Mouse (Mus musculus): ENCODE measurements around the gene G0s2. TPM values are rescaled to one million over a fixed set of nuclear protein-coding genes. Genes with fewer than 3 reads are reported as not detected.

G0s2 gene
- polyA plus RNA-seq, 2 experiments: 54.9 to 71.8 TPM

DNA sequence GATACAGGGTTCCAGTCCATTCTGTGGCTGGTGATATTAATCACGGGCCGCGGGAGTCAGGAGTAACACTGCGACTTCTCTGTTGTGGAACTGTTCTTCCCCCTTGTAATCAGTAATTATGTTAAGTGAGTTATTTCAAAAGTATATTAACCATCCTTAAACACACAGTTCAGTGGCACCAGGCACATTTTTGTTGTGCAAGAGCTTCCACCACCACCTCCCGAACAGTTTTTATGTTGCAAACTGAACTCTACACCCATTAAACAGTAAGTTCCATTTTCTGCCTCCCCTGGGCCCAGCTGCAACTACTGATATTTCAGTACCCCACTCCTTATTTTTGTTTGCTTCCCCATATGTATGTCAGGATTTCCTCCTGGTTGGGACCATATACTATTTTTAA, 43.4 kb downstream of the G0s2 start:
- Histone ChIP-seq H3K27ac (no peak overlapping the region), H3K27me3 (ENCODE audit: control insufficient read depth, insufficient read depth, low read length) (no peaks in the 10 kb centered on the region), H3K4me2 (ENCODE audit: low read depth) (no peak overlapping the region), H3K36me3 (replicated peaks; ENCODE audit: control insufficient read depth, insufficient read depth, low read depth) (no peaks in the 10 kb centered on the region), H3K4me1 (replicated peaks; ENCODE audit: control insufficient read depth in 2 of 2, insufficient read depth in 2 of 2, low read length in 1 of 2) (no peaks in the 10 kb centered on the region), H3K4me3 (ENCODE audit: insufficient read depth in 1 of 2, low read depth in 2 of 2, low read length in 2 of 2) (no peak overlapping the region), H3K9ac (replicated peaks) (no peak overlapping the region), H3K9me3 (ENCODE audit: control insufficient read depth, low read length) (no peaks in the 10 kb centered on the region)
- DNase-seq (ENCODE audit: low read depth in 3 of 3, low spot score in 3 of 3): no peak
- 65% methylated on average over 5 of the region's 5 CpGs for WGBS (ENCODE audit: insufficient replicate concordance)
- no peak for TF ChIP-seq EP300 (IDR thresholded peaks at IDR 0.05; ENCODE audit: low read depth)
- TF ChIP-seq CTCF (IDR thresholded peaks at IDR 0.05; ENCODE audit: low read depth): no peak
- ATAC-seq (ENCODE audit: insufficient read depth): no peak

DNA sequence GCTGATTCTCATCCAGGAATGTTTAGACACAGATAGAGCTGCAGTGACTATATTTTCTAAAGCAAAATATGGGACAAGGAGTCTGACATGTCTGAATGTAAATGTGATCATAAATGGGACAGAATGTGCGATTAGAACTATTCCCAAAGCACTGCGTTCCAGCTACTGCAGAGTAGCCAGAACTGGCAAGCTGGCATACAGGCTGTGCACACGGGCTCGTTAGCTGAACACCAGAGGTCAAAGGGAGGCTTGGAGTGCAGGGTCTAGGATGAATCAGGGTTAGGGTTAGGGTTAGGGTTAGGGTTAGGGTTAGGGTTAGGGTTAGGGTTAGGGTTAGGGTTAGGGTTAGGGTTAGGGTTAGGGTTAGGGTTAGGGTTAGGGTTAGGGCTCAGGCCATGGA, 45.5 kb downstream of the G0s2 start:
- Histone ChIP-seq H3K4me1 (replicated peaks; ENCODE audit: control insufficient read depth in 2 of 2, insufficient read depth in 2 of 2, low read length in 1 of 2) (no peaks in the 10 kb centered on the region), H3K4me2 (ENCODE audit: low read depth) (no peak overlapping the region), H3K27ac (no peak overlapping the region), H3K27me3 (ENCODE audit: control insufficient read depth, insufficient read depth, low read length) (no peaks in the 10 kb centered on the region), H3K9ac (replicated peaks) (no peak overlapping the region), H3K4me3 (ENCODE audit: insufficient read depth in 1 of 2, low read depth in 2 of 2, low read length in 2 of 2) (no peak overlapping the region), H3K9me3 (ENCODE audit: control insufficient read depth, low read length) (no peaks in the 10 kb centered on the region), H3K36me3 (replicated peaks; ENCODE audit: control insufficient read depth, insufficient read depth, low read depth) (no peaks in the 10 kb centered on the region)
- 67% methylated on average over 4 of the region's 4 CpGs for WGBS (ENCODE audit: insufficient replicate concordance)
- ATAC-seq (ENCODE audit: insufficient read depth): no peak
- DNase-seq (ENCODE audit: low read depth in 3 of 3, low spot score in 3 of 3): no peak
- no peak for TF ChIP-seq EP300 (IDR thresholded peaks at IDR 0.05; ENCODE audit: low read depth)
- no peak for TF ChIP-seq CTCF (IDR thresholded peaks at IDR 0.05; ENCODE audit: low read depth)

DNA sequence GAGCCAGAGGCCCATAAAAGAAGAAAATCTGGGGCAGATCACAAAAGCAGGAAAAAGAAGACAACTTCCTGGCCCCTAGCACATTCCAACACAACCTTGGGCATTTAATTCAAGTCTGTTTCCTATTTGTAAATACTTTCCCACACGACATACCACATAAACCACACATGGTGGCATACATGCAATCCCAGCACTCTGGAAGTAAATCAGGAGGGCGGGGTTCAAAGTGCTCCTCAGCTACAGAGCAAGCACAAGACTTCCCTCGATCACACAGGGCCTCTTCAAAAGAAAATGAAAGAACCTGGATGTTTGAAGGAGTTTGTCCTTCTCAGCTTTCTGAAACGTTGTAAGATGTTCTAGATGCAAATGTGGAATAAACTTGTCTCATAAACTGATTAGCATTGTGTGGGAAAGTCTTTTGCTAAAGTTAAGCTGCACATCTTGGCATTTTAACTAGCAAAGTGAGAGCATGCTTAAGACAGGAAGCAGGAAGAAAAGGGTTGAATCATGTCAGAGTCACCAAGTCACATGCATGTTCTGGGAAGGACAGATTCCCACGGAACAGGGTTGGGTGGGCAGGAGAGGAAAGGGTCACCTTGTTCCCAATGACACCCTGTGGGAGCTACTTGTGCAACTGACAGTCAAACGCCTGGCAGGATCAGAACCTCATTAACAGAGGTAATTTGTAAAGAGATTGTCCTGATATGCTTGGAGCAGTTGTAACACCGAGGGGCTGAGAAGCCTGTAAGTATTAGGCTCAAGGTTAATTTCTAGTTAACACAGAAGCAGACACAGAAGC, 46.1 kb downstream of the G0s2 start:
- H3K4me1 ChIP-seq (replicated peaks; ENCODE audit: control insufficient read depth in 2 of 2, insufficient read depth in 2 of 2, low read length in 1 of 2): no peaks in the 10 kb centered on the region
- TF ChIP-seq EP300 (IDR thresholded peaks at IDR 0.05; ENCODE audit: low read depth) (no peak), CTCF (IDR thresholded peaks at IDR 0.05; ENCODE audit: low read depth) (no peak)
- H3K9ac ChIP-seq (replicated peaks): no peak overlapping the region
- H3K9me3 ChIP-seq (ENCODE audit: control insufficient read depth, low read length): no peaks in the 10 kb centered on the region
- no peaks in the 10 kb centered on the region for H3K36me3 ChIP-seq (replicated peaks; ENCODE audit: control insufficient read depth, insufficient read depth, low read depth)
- H3K4me3 ChIP-seq (ENCODE audit: insufficient read depth in 1 of 2, low read depth in 2 of 2, low read length in 2 of 2): no peak overlapping the region
- DNase-seq (ENCODE audit: low read depth in 3 of 3, low spot score in 3 of 3): no peak
- no peaks in the 10 kb centered on the region for H3K27me3 ChIP-seq (ENCODE audit: control insufficient read depth, insufficient read depth, low read length)
- WGBS (ENCODE audit: insufficient replicate concordance): 35% methylated on average over 7 of the region's 7 CpGs
- H3K27ac ChIP-seq: no peak overlapping the region
- no peak overlapping the region for H3K4me2 ChIP-seq (ENCODE audit: low read depth)
- no peak for ATAC-seq (ENCODE audit: insufficient read depth)

DNA sequence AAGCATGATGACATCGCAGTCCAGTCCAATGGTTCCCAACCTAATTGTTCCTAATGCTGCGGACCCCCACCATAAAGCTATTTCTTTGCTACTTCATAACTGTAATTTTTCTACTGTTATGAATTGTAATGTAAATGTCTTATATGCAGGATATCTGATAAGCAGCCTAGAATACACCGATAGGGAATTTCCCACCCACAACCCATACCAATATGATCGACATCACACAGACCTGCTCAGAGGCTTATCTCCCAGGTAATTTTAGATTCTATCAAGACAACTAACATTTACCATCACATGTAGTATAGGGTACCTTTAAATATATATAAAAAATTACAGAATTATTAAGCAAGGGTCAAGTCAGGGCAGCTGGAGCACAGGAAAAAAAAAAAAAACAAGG, 46.9 kb downstream of the G0s2 start:
- no peak overlapping the region for H3K4me2 ChIP-seq (ENCODE audit: low read depth)
- no peak overlapping the region for H3K9ac ChIP-seq (replicated peaks)
- DNase-seq (ENCODE audit: low read depth in 3 of 3, low spot score in 3 of 3) (no peak), ATAC-seq (ENCODE audit: insufficient read depth) (no peak)
- TF ChIP-seq EP300 (IDR thresholded peaks at IDR 0.05; ENCODE audit: low read depth): no peak
- TF ChIP-seq CTCF (IDR thresholded peaks at IDR 0.05; ENCODE audit: low read depth): no peak
- no peaks in the 10 kb centered on the region for H3K9me3 ChIP-seq (ENCODE audit: control insufficient read depth, low read length)
- no peaks in the 10 kb centered on the region for H3K4me1 ChIP-seq (replicated peaks; ENCODE audit: control insufficient read depth in 2 of 2, insufficient read depth in 2 of 2, low read length in 1 of 2)
- no peak overlapping the region for H3K4me3 ChIP-seq (ENCODE audit: insufficient read depth in 1 of 2, low read depth in 2 of 2, low read length in 2 of 2)
- H3K27ac ChIP-seq: no peak overlapping the region
- H3K36me3 ChIP-seq (replicated peaks; ENCODE audit: control insufficient read depth, insufficient read depth, low read depth): no peaks in the 10 kb centered on the region
- 61% methylated on average over 4 of the region's 4 CpGs for WGBS (ENCODE audit: insufficient replicate concordance)
- H3K27me3 ChIP-seq (ENCODE audit: control insufficient read depth, insufficient read depth, low read length): no peaks in the 10 kb centered on the region

DNA sequence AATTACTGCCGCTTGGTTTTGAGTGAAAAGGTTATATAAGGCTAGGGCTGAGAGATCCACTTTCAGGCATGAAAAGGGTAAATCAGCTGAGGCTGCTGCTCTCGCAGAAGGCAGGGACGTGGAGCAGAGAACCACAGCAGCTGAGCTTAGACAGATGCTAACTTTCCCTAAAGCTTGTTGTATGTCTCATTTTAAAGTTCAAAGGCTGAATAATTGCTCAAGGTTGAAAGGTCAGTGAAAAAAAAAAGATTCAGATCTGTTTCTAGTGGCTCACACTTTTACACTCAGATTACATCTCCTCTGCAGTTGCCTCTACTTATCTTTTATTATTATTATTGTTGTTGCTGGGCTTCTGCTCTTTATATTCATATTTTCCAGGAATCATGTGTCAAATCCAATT, 47.5 kb downstream of the G0s2 start:
- TF ChIP-seq EP300 (IDR thresholded peaks at IDR 0.05; ENCODE audit: low read depth) (no peak), CTCF (IDR thresholded peaks at IDR 0.05; ENCODE audit: low read depth) (no peak)
- H3K4me2 ChIP-seq (ENCODE audit: low read depth): no peak overlapping the region
- no peaks in the 10 kb centered on the region for H3K4me1 ChIP-seq (replicated peaks; ENCODE audit: control insufficient read depth in 2 of 2, insufficient read depth in 2 of 2, low read length in 1 of 2)
- DNase-seq (ENCODE audit: low read depth in 3 of 3, low spot score in 3 of 3): no peak
- no peak overlapping the region for H3K4me3 ChIP-seq (ENCODE audit: insufficient read depth in 1 of 2, low read depth in 2 of 2, low read length in 2 of 2)
- no peaks in the 10 kb centered on the region for H3K36me3 ChIP-seq (replicated peaks; ENCODE audit: control insufficient read depth, insufficient read depth, low read depth)
- 63% methylated on average over 3 of the region's 3 CpGs for WGBS (ENCODE audit: insufficient replicate concordance)
- ATAC-seq (ENCODE audit: insufficient read depth): no peak
- H3K9ac ChIP-seq (replicated peaks): no peak overlapping the region
- no peaks in the 10 kb centered on the region for H3K9me3 ChIP-seq (ENCODE audit: control insufficient read depth, low read length)
- H3K27ac ChIP-seq: no peak overlapping the region
- H3K27me3 ChIP-seq (ENCODE audit: control insufficient read depth, insufficient read depth, low read length): no peaks in the 10 kb centered on the region

Other genes with a start within 250 kb of the G0s2 start
- 3.5 and 4.8 TPM in 2 replicates for gene Syt14, start 237.4 kb downstream of the G0s2 start, polyA plus RNA-seq (2012; rRNA removed)
- 4.7 and 5.2 TPM in 2 replicates for gene Syt14, start 237.4 kb downstream of the G0s2 start, polyA plus RNA-seq (2014; fragmentation: Nextera tagmentation; extraction: Ambion mirVana)
- gene Diexf, start 142.9 kb downstream of the G0s2 start, polyA plus RNA-seq (2012; rRNA removed): 8.5 and 9.5 TPM in 2 replicates
- 2.4 and 2.7 TPM in 2 replicates for gene Diexf, start 142.9 kb downstream of the G0s2 start, polyA plus RNA-seq (2014; fragmentation: Nextera tagmentation; extraction: Ambion mirVana)
- 1.7 and 1.9 TPM in 2 replicates for gene Irf6, start 120.1 kb downstream of the G0s2 start, polyA plus RNA-seq (2012; rRNA removed)
- gene Irf6, start 120.1 kb downstream of the G0s2 start, polyA plus RNA-seq (2014; fragmentation: Nextera tagmentation; extraction: Ambion mirVana): 1.5 and 3.0 TPM in 2 replicates
- 2.0 and 2.3 TPM in 2 replicates for gene A130010J15Rik, start 105.2 kb downstream of the G0s2 start, polyA plus RNA-seq (2012; rRNA removed)
- 3.8 and 4.5 TPM in 2 replicates for gene A130010J15Rik, start 105.2 kb downstream of the G0s2 start, polyA plus RNA-seq (2014; fragmentation: Nextera tagmentation; extraction: Ambion mirVana)
- gene Traf3ip3, start 71.5 kb downstream of the G0s2 start, polyA plus RNA-seq (2012; rRNA removed): 3.5 and 5.1 TPM in 2 replicates
- 4.2 and 4.9 TPM in 2 replicates for gene Traf3ip3, start 71.5 kb downstream of the G0s2 start, polyA plus RNA-seq (2014; fragmentation: Nextera tagmentation; extraction: Ambion mirVana)
- 0.17 and 0.88 TPM in 2 replicates for gene Lamb3, start 65.5 kb downstream of the G0s2 start, polyA plus RNA-seq (2012; rRNA removed)
- gene Lamb3, start 65.5 kb downstream of the G0s2 start, polyA plus RNA-seq (2014; fragmentation: Nextera tagmentation; extraction: Ambion mirVana): 0.11 and 0.28 TPM in 2 replicates
- 1.4 and 2.1 TPM in 2 replicates for gene Hsd11b1, start 9.1 kb downstream of the G0s2 start, polyA plus RNA-seq (2012; rRNA removed)
- 3.3 and 5.5 TPM in 2 replicates for gene Hsd11b1, start 9.1 kb downstream of the G0s2 start, polyA plus RNA-seq (2014; fragmentation: Nextera tagmentation; extraction: Ambion mirVana)
- 0.15 and 0.19 TPM in 2 replicates for gene Camk1g, start 97.1 kb upstream of the G0s2 start, polyA plus RNA-seq (2012; rRNA removed)
- 0.06 and 0.23 TPM in 2 replicates for gene Camk1g, start 97.1 kb upstream of the G0s2 start, polyA plus RNA-seq (2014; fragmentation: Nextera tagmentation; extraction: Ambion mirVana)

All from liver, embryonic 14.5 days (tissue).